Mouse (Mus musculus): ENCODE measurements around the gene Knstrn.

Knstrn gene

GRCm38 (mm10) chr2:118813981-118814836, at the start of gene Knstrn:
TSS of gene Knstrn (plus strand) at chr2:118814003.
- DNase-seq (ENCODE audit: low read depth, low spot score) = peak; percentile 81

- no peak for DNase-seq (ENCODE audit: low read depth, low spot score)
Observed at GRCm38 (mm10) chr2:118764094-118764831, 49.5 kb upstream of the Knstrn start.

- DNase-seq (ENCODE audit: low read depth, low spot score) = no peak
Observed at GRCm38 (mm10) chr2:118764875-118765274, 48.9 kb upstream of the Knstrn start.

GRCm38 (mm10) chr2:118766041-118767033, 47.5 kb upstream of the Knstrn start:
- DNase-seq (ENCODE audit: low read depth, low spot score) = no peak

GRCm38 (mm10) chr2:118772158-118772874, 41.5 kb upstream of the Knstrn start, which contains the start of gene Phgr1:
TSS of gene Phgr1 (plus strand) at chr2:118772769.
- DNase-seq (ENCODE audit: low read depth, low spot score) = no peak

GRCm38 (mm10) chr2:118774536-118774935, 39.3 kb upstream of the Knstrn start:
- no peak for DNase-seq (ENCODE audit: low read depth, low spot score)

GRCm38 (mm10) chr2:118775396-118775795, 38.4 kb upstream of the Knstrn start:
- DNase-seq (ENCODE audit: low read depth, low spot score) = no peak

- no peak for DNase-seq (ENCODE audit: low read depth, low spot score)
Observed at GRCm38 (mm10) chr2:118775846-118776245, 38.0 kb upstream of the Knstrn start.

GRCm38 (mm10) chr2:118776295-118776694, 37.5 kb upstream of the Knstrn start:
- DNase-seq (ENCODE audit: low read depth, low spot score) = no peak

- DNase-seq (ENCODE audit: low read depth, low spot score) = no peak
Observed at GRCm38 (mm10) chr2:118778418-118778817, 35.4 kb upstream of the Knstrn start.

GRCm38 (mm10) chr2:118779065-118779464, 34.7 kb upstream of the Knstrn start:
- DNase-seq (ENCODE audit: low read depth, low spot score) = no peak

- DNase-seq (ENCODE audit: low read depth, low spot score) = peak; percentile 88
Observed at GRCm38 (mm10) chr2:118779504-118780480, 34.0 kb upstream of the Knstrn start, which contains the start of gene Disp2. TSS of gene Disp2 (plus strand) at chr2:118779719.

- DNase-seq (ENCODE audit: low read depth, low spot score) = no peak
Observed at GRCm38 (mm10) chr2:118781115-118781514, 32.7 kb upstream of the Knstrn start.

- no peak for DNase-seq (ENCODE audit: low read depth, low spot score)
Observed at GRCm38 (mm10) chr2:118782303-118782702, 31.5 kb upstream of the Knstrn start.

GRCm38 (mm10) chr2:118783093-118783492, 30.7 kb upstream of the Knstrn start:
- DNase-seq (ENCODE audit: low read depth, low spot score) = no peak

- no peak for DNase-seq (ENCODE audit: low read depth, low spot score)
Observed at GRCm38 (mm10) chr2:118783663-118784062, 30.1 kb upstream of the Knstrn start.

GRCm38 (mm10) chr2:118786525-118786924, 27.3 kb upstream of the Knstrn start:
- no peak for DNase-seq (ENCODE audit: low read depth, low spot score)

GRCm38 (mm10) chr2:118789501-118789900, 24.3 kb upstream of the Knstrn start:
- no peak for DNase-seq (ENCODE audit: low read depth, low spot score)

GRCm38 (mm10) chr2:118790221-118790550, 23.6 kb upstream of the Knstrn start:
- no peak for DNase-seq (ENCODE audit: low read depth, low spot score)
